Mouse (Mus musculus) kidney, adult 10 weeks (tissue): ENCODE measurements around the gene Slc25a34. TPM values are rescaled to one million over a fixed set of nuclear protein-coding genes. Genes with fewer than 3 reads are reported as not detected.

ENCODE experiments used
- polyA plus RNA-seq: library from polyadenylated mRNA; stranded (reverse); fragments of 350-450 nt; fragmentation: Illumina TruSeq; extraction: RNeasy Lipid Tissue Mini Kit (QIAGEN cat#74804); gene quantifications from one replicate; pipeline ENCODE4 v1.2.3, GENCODE M21; 2014; ENCODE audit warnings: low read depth, low replicate concordance

The Slc25a34 gene
- polyA plus RNA-seq, result 0.53 TPM

DNA sequence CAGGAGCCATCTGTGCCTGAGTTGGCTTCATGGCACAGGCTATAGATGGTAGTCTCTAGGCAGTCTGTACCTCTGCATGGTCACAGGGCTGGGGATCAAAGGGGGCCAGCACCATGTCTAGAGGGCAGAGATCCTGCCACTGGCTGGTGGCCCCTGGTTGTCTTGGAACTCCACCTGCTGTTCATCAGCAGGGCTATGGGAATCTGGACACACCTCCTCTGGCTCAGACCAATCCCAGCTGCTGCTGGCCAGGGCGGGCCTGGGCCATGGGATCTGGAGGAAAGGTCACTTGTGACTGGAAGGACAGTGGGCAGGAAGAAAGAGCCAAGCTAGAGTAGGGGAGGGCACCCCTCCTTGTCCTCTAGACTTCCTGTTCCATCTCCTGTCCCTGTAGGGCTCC is at the start of gene Slc25a34:
TSS of gene Slc25a34 (minus strand) at position 156 of the 400 bp plus-strand sequence.

GRCm38 (mm10) chr4:141664799-141665198 is 41.2 kb upstream of the Slc25a34 start, which contains the start of gene Plekhm2:
Gene Plekhm2, minus strand, starts transcription at chr4:141664899.

DNA sequence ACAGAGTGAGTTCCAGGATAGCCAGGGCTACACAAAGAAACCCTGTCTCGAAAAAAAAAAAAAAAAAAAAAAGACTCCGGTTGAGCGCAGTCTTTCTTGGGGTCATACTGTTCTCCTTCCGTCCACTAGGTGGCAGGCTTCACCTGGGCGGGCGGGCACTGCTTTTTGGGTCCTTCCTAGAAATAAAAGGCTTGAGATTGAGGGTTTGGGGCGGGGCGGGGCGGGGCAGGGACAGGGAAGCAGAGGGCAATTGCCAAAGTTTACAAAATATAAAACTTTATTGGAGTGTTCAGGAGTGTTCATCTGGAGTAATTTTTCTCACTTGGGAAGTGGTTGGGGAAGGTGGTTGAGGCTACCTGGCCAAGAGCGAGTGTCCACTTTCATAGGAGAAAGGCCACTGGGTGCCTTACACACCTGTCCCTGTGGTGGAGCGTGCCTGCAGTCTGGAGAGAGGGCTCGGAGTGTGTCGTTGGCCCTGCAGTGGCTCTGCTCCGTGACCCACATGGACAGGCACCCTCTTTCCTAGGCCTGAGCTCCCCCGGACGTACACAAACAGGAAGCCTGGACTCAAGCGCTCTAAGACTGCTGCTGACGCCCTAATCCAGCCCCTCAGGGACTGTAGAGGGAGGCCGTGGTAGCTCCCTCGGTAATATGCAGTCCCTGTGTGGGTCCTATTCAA is 4.9 kb downstream of the Slc25a34 start, which contains the start of gene Tmem82:
TSS of gene Tmem82 (minus strand) at position 69 of the 679 bp plus-strand sequence.

GRCm38 (mm10) chr4:141605861-141606260 is 17.8 kb downstream of the Slc25a34 start, which contains the start of gene Fblim1:
Gene Fblim1, minus strand, starts transcription at chr4:141606096.

Other genes with a start within 250 kb of the Slc25a34 start
- 4.0 TPM for gene Clcnka, start 225.1 kb downstream of the Slc25a34 start, polyA plus RNA-seq
- gene Clcnkb, start 207.8 kb downstream of the Slc25a34 start, polyA plus RNA-seq, result 10.6 TPM
- gene Hspb7, start 203.0 kb downstream of the Slc25a34 start, polyA plus RNA-seq, result not detected
- not detected for gene Srarp, start 187.7 kb downstream of the Slc25a34 start, polyA plus RNA-seq
- gene Zbtb17, start 179.2 kb downstream of the Slc25a34 start, polyA plus RNA-seq, result not detected
- 7.5 TPM for gene Spen, start 85.2 kb downstream of the Slc25a34 start, polyA plus RNA-seq
- gene Fblim1, start 17.7 kb downstream of the Slc25a34 start, polyA plus RNA-seq, result 5.1 TPM
- 0.57 TPM for gene Tmem82, start 5.2 kb downstream of the Slc25a34 start, polyA plus RNA-seq
- gene Plekhm2, start 41.1 kb upstream of the Slc25a34 start, polyA plus RNA-seq, result 1.4 TPM
- not detected for gene Rsc1a1, start 61.8 kb upstream of the Slc25a34 start, polyA plus RNA-seq
- 35.7 TPM for gene Ddi2, start 99.6 kb upstream of the Slc25a34 start, polyA plus RNA-seq
- 0.32 TPM for gene Agmat, start 122.9 kb upstream of the Slc25a34 start, polyA plus RNA-seq
- gene Dnajc16, start 167.1 kb upstream of the Slc25a34 start, polyA plus RNA-seq, result 5.9 TPM
- gene Casp9, start 169.8 kb upstream of the Slc25a34 start, polyA plus RNA-seq, result 12.8 TPM
- gene Cela2a, start 202.3 kb upstream of the Slc25a34 start, polyA plus RNA-seq, result not detected
- not detected for gene Ctrc, start 222.5 kb upstream of the Slc25a34 start, polyA plus RNA-seq